Mouse (Mus musculus) layer of hippocampus, postnatal 10 days (tissue): Measurements from ENCODE around the gene Cela3b. TPM values are rescaled to one million over a fixed set of nuclear protein-coding genes. Genes with fewer than 3 reads are reported as not detected.

Experiments used
- DNase-seq, 2 experiments: peaks; one replicate each; pipeline ENCODE4 v3.0.0; 2021; ENCODE audit warnings: low spot score in 2 of 2
- total RNA-seq, 2 experiments: library from RNA; stranded (reverse); gene quantifications; 2 replicates each; pipeline ENCODE4 v1.2.3; 2021

Gene Cela3b
- total RNA-seq, 2 experiments from 2014 or later = not detected

GRCm38 (mm10) chr4:137375314-137376278, 54.7 kb downstream of the Cela3b start:
- DNase-seq = no peak

- DNase-seq = no peak
Observed at GRCm38 (mm10) chr4:137373711-137374110, 56.6 kb downstream of the Cela3b start.

GRCm38 (mm10) chr4:137371596-137372523, 58.5 kb downstream of the Cela3b start:
- no peak for DNase-seq

Other genes with a start within 250 kb of the Cela3b start
- 10 to 100 TPM; 10.4 to 11.4 TPM for gene Wnt4, start 153.1 kb downstream of the Cela3b start, total RNA-seq
- 100 to 1,000 TPM; 446 to 465 TPM for gene Cdc42, start 72.8 kb downstream of the Cela3b start, total RNA-seq
- gene Cela3a, start 20.7 kb downstream of the Cela3b start, total RNA-seq = not detected
- not detected for gene 1700013G24Rik, start 22.7 kb upstream of the Cela3b start, total RNA-seq
- gene Hspg2, start 38.2 kb upstream of the Cela3b start, total RNA-seq = 10 to 100 TPM; 13.7 to 14.8 TPM
- gene Ldlrad2, start 144.0 kb upstream of the Cela3b start, total RNA-seq = not detected
- gene Usp48, start 163.2 kb upstream of the Cela3b start, total RNA-seq = 100 to 1,000 TPM; 135 to 136 TPM
- 100 to 1,000 TPM; 206 to 220 TPM for gene Rap1gap, start 234.2 kb upstream of the Cela3b start, total RNA-seq